Mouse (Mus musculus) limb, embryonic 15.5 days (tissue): ENCODE results near the gene Zfp628. TPM values are rescaled to one million over a fixed set of nuclear protein-coding genes. Genes with fewer than 3 reads are reported as not detected.

Experiments
- ATAC-seq: fragments of 200-750 bp; cut with Nextera tagmentation; 2 replicates; pipeline ENCODE4 v1.8.0; 2017; ENCODE audit warnings: low read depth, moderate TSS enrichment; ENCODE audit not compliant: insufficient number of reproducible peaks, low FRiP score, low TSS enrichment
- H3K27ac ChIP-seq: fragments of 300-500 bp; sonication (generic); 2 replicates; pipeline ENCODE4 v1.5.1; 2015; ENCODE audit warnings: moderate library complexity, mild to moderate bottlenecking, inconsistent platforms
- H3K27me3 ChIP-seq: fragments of 300-500 bp; sonication (generic); 2 replicates; pipeline ENCODE4 v1.6.1; 2015; ENCODE audit warnings: inconsistent platforms
- H3K36me3 ChIP-seq: fragments of 300-500 bp; sonication (generic); 2 replicates; pipeline ENCODE4 v1.6.1; 2015; ENCODE audit warnings: inconsistent platforms
- H3K4me1 ChIP-seq: fragments of 300-500 bp; sonication (generic); 2 replicates; pipeline ENCODE4 v1.6.1; 2015; ENCODE audit warnings: inconsistent platforms
- H3K4me2 ChIP-seq: fragments of 300-500 bp; sonication (generic); 2 replicates; pipeline ENCODE4 v1.6.1; 2015; ENCODE audit warnings: mild to moderate bottlenecking, inconsistent platforms
- H3K4me3 ChIP-seq: fragments of 300-500 bp; sonication (generic); 2 replicates; pipeline ENCODE4 v1.5.1; 2015; ENCODE audit warnings: mild to moderate bottlenecking, inconsistent platforms
- H3K9ac ChIP-seq: fragments of 300-500 bp; sonication (generic); 2 replicates; pipeline ENCODE4 v1.6.1; 2015; ENCODE audit warnings: inconsistent platforms
- H3K9me3 ChIP-seq: fragments of 300-500 bp; sonication (generic); 2 replicates; pipeline ENCODE4 v1.6.1; 2016; ENCODE audit warnings: inconsistent platforms
- WGBS: fragments of 180-500 bp; shearing (Covaris S2); methylation state at CpG from one replicate; pipeline ENCODE4 v1.1.7; 2015; 5-methylcytosine and 5-hydroxymethylcytosine counted together
- polyA plus RNA-seq: library from polyadenylated mRNA; unstranded; fragments of >200 nt; fragmentation: Nextera tagmentation; extraction: Ambion mirVana; gene quantifications from 2 replicates; pipeline ENCODE4 v1.2.1, GENCODE M21; 2015

The Zfp628 gene
- polyA plus RNA-seq, 1 experiment from 2014 or later, result 3.4 TPM

- ATAC-seq, result no peak
- Histone ChIP-seq H3K4me2 (no peak overlapping the region), H3K27me3 (no peaks in the 10 kb centered on the region), H3K9me3 (no peaks in the 10 kb centered on the region), H3K4me3 (no peak overlapping the region), H3K9ac (no peak overlapping the region), H3K27ac (no peak overlapping the region), H3K36me3 (peaks cover 37% of the 10 kb centered on the region), H3K4me1 (peaks cover 50% of the 10 kb centered on the region)
- WGBS, result 90% methylated on average over 21 of the region's 21 CpGs
These were observed 5.0 kb downstream of the Zfp628 start for GRCm38 (mm10) chr7:4919971-4920370.

- no peaks in the 10 kb centered on the region for H3K27me3 ChIP-seq
- ATAC-seq, result no peak
- H3K9me3 ChIP-seq, result no peaks in the 10 kb centered on the region
- no peak overlapping the region for H3K4me2 ChIP-seq
- H3K9ac ChIP-seq, result no peak overlapping the region
- 90% methylated on average over 19 of the region's 19 CpGs for WGBS
- 0 out of 2 replicates have a peak overlapping the region, but pooled peaks have one; percentile 91 for H3K27ac ChIP-seq
- peaks cover 55% of the 10 kb centered on the region for H3K4me1 ChIP-seq
- peaks cover 37% of the 10 kb centered on the region for H3K36me3 ChIP-seq
- H3K4me3 ChIP-seq, result no peak overlapping the region
These were observed 5.5 kb downstream of the Zfp628 start for GRCm38 (mm10) chr7:4920496-4920895.

GRCm38 (mm10) chr7:4920976-4921823 is 6.2 kb downstream of the Zfp628 start:
- H3K36me3 ChIP-seq, result peaks cover 37% of the 10 kb centered on the region
- peak overlapping the region; percentile 91 for H3K27ac ChIP-seq
- no peak overlapping the region for H3K4me2 ChIP-seq
- WGBS, result 61% methylated on average over 23 of the region's 23 CpGs
- no peak for ATAC-seq
- no peaks in the 10 kb centered on the region for H3K9me3 ChIP-seq
- no peaks in the 10 kb centered on the region for H3K27me3 ChIP-seq
- no peak overlapping the region for H3K9ac ChIP-seq
- peaks cover 60% of the 10 kb centered on the region for H3K4me1 ChIP-seq
- no peak overlapping the region for H3K4me3 ChIP-seq

GRCm38 (mm10) chr7:4921824-4922482 is 6.9 kb downstream of the Zfp628 start, which contains the start of gene Nat14:
Gene Nat14, plus strand, starts transcription at chr7:4922028.
- peak within 1 kb of the TSS; percentile 66 for H3K4me2 ChIP-seq
- H3K27ac ChIP-seq, result peak within 1 kb of the TSS; percentile 91
- 29% methylated on average over 8 of the region's 8 CpGs for WGBS
- H3K36me3 ChIP-seq, result peaks cover 37% of the 10 kb centered on the region
- peak within 1 kb of the TSS; percentile 31 for H3K4me3 ChIP-seq
- H3K4me1 ChIP-seq, result peaks cover 60% of the 10 kb centered on the region
- 0 out of 2 replicates have a peak within 1 kb of the TSS, but pooled peaks have one; percentile 11 for H3K9ac ChIP-seq
- ATAC-seq, result no peak
- H3K9me3 ChIP-seq, result no peaks in the 10 kb centered on the region
- H3K27me3 ChIP-seq, result no peaks in the 10 kb centered on the region

GRCm38 (mm10) chr7:4922508-4922907 is 7.5 kb downstream of the Zfp628 start:
- H3K27me3 ChIP-seq, result no peaks in the 10 kb centered on the region
- H3K9ac ChIP-seq, result 0 out of 2 replicates have a peak overlapping the region, but pooled peaks have one; percentile 11
- H3K4me2 ChIP-seq, result peak overlapping the region; percentile 66
- WGBS, result 3% methylated on average over 14 of the region's 14 CpGs
- H3K9me3 ChIP-seq, result no peaks in the 10 kb centered on the region
- H3K36me3 ChIP-seq, result peaks cover 37% of the 10 kb centered on the region
- H3K27ac ChIP-seq, result peak overlapping the region; percentile 91
- ATAC-seq, result no peak
- peak overlapping the region; percentile 31 for H3K4me3 ChIP-seq
- H3K4me1 ChIP-seq, result peaks cover 65% of the 10 kb centered on the region

GRCm38 (mm10) chr7:4922931-4923565 is 8.0 kb downstream of the Zfp628 start:
- WGBS, result 1% methylated on average over 14 of the region's 14 CpGs
- no peak for ATAC-seq
- H3K9me3 ChIP-seq, result no peaks in the 10 kb centered on the region
- H3K9ac ChIP-seq, result 0 out of 2 replicates have a peak overlapping the region, but pooled peaks have one; percentile 11
- H3K4me3 ChIP-seq, result peak overlapping the region; percentile 31
- peak overlapping the region; percentile 66 for H3K4me2 ChIP-seq
- H3K36me3 ChIP-seq, result peaks cover 37% of the 10 kb centered on the region
- peak overlapping the region; percentile 91 for H3K27ac ChIP-seq
- H3K27me3 ChIP-seq, result no peaks in the 10 kb centered on the region
- peaks cover 65% of the 10 kb centered on the region for H3K4me1 ChIP-seq

- ATAC-seq, result no peak
- H3K9ac ChIP-seq, result peak overlapping the region; percentile 21; the same call in 1 of the 2 replicates
- peak overlapping the region; percentile 66 for H3K4me2 ChIP-seq
- peak overlapping the region; percentile 91 for H3K27ac ChIP-seq
- no peaks in the 10 kb centered on the region for H3K9me3 ChIP-seq
- 6% methylated on average over 37 of the region's 37 CpGs for WGBS
- H3K27me3 ChIP-seq, result no peaks in the 10 kb centered on the region
- peaks cover 67% of the 10 kb centered on the region for H3K4me1 ChIP-seq
- peak overlapping the region; percentile 31 for H3K4me3 ChIP-seq
- peaks cover 30% of the 10 kb centered on the region for H3K36me3 ChIP-seq
These were observed 8.8 kb downstream of the Zfp628 start for GRCm38 (mm10) chr7:4923586-4924364.

- Histone ChIP-seq H3K27me3 (no peaks in the 10 kb centered on the region), H3K36me3 (peaks cover 22% of the 10 kb centered on the region), H3K9me3 (no peaks in the 10 kb centered on the region), H3K27ac (peak overlapping the region; percentile 91), H3K9ac (no peak overlapping the region), H3K4me3 (0 out of 2 replicates have a peak overlapping the region, but pooled peaks have one; percentile 31), H3K4me1 (peaks cover 67% of the 10 kb centered on the region), H3K4me2 (peak overlapping the region; percentile 66)
- WGBS, result 2% methylated on average over 4 of the region's 4 CpGs
- ATAC-seq, result no peak
These were observed 9.5 kb downstream of the Zfp628 start for GRCm38 (mm10) chr7:4924483-4924882.

GRCm38 (mm10) chr7:4924891-4925301 is 9.9 kb downstream of the Zfp628 start:
- H3K27ac ChIP-seq, result peak overlapping the region; percentile 91
- H3K36me3 ChIP-seq, result peaks cover 18% of the 10 kb centered on the region
- ATAC-seq, result peak; percentile 68
- H3K9ac ChIP-seq, result no peak overlapping the region
- H3K9me3 ChIP-seq, result no peaks in the 10 kb centered on the region
- H3K4me2 ChIP-seq, result peak overlapping the region; percentile 66
- no peak overlapping the region for H3K4me3 ChIP-seq
- WGBS, result 3% methylated on average over 2 of the region's 4 CpGs
- peaks cover 67% of the 10 kb centered on the region for H3K4me1 ChIP-seq
- no peaks in the 10 kb centered on the region for H3K27me3 ChIP-seq

- Histone ChIP-seq H3K4me3 (peak within 1 kb of the TSS; percentile 12), H3K27ac (peak within 1 kb of the TSS; percentile 91), H3K4me1 (peaks cover 67% of the 10 kb centered on the region), H3K4me2 (peak within 1 kb of the TSS; percentile 66), H3K9ac (peak within 1 kb of the TSS; percentile 17; the same call in 1 of the 2 replicates), H3K36me3 (peaks cover 10% of the 10 kb centered on the region), H3K9me3 (no peaks in the 10 kb centered on the region), H3K27me3 (no peaks in the 10 kb centered on the region)
- WGBS, result 14% methylated on average over 6 of the region's 6 CpGs
- peak; percentile 68 for ATAC-seq
These were observed 10.7 kb downstream of the Zfp628 start, which contains the start of gene Ssc5d for GRCm38 (mm10) chr7:4925441-4926381. Gene Ssc5d, plus strand, starts transcription at chr7:4925785.
